ENCODE assay signal across 29 mouse cellular contexts in genomic region chr10:20857413-20857812, GRCm38 (mm10).
"Had no signal": no experiment of that assay in that cellular context is flagged by ENCODE, and none has a peak within 500 bp of the region (broad histone marks: within the 10 kb centered on the region; RNA-seq: fewer than 3 reads in every experiment).

No protein-coding gene starts in this region.

- H3K27ac ChIP-seq: gastrocnemius, adult 2 months; heart, adult 2 months; heart, embryonic 13.5 days; heart, embryonic 15.5 days; hindbrain, embryonic 10.5 days; hindbrain, embryonic 12.5 days; hindbrain, embryonic 14.5 days; kidney, embryonic 15.5 days; kidney, postnatal 0 days; layer of hippocampus, adult 2 months; left cerebral cortex, adult 2 months; limb, embryonic 10.5 days; limb, embryonic 12.5 days; liver, embryonic 13.5 days had no signal

- H3K9me3 ChIP-seq: heart, embryonic 13.5 days; heart, embryonic 15.5 days; hindbrain, embryonic 10.5 days; hindbrain, embryonic 12.5 days; kidney, embryonic 15.5 days; limb, embryonic 10.5 days; liver, embryonic 13.5 days had no signal

- H3K9ac ChIP-seq: forebrain, postnatal 0 days; heart, embryonic 13.5 days; heart, embryonic 15.5 days; hindbrain, embryonic 12.5 days; hindbrain, embryonic 14.5 days; kidney, embryonic 15.5 days; limb, embryonic 12.5 days; liver, embryonic 13.5 days had no signal

- H3K4me2 ChIP-seq: heart, embryonic 11.5 days; heart, embryonic 13.5 days; heart, embryonic 15.5 days; hindbrain, embryonic 12.5 days; hindbrain, embryonic 14.5 days; kidney, embryonic 15.5 days; limb, embryonic 12.5 days; liver, embryonic 11.5 days; liver, embryonic 13.5 days had no signal

- H3K36me3 ChIP-seq: heart, embryonic 13.5 days; heart, embryonic 15.5 days; hindbrain, embryonic 10.5 days; hindbrain, embryonic 12.5 days; kidney, embryonic 15.5 days; limb, embryonic 10.5 days; limb, embryonic 12.5 days; liver, embryonic 13.5 days had no signal

- H3K4me3 ChIP-seq: gastrocnemius, adult 2 months; heart, adult 2 months; heart, embryonic 13.5 days; heart, embryonic 15.5 days; hindbrain, embryonic 10.5 days; hindbrain, embryonic 12.5 days; kidney, embryonic 15.5 days; layer of hippocampus, adult 2 months; left cerebral cortex, adult 2 months; limb, embryonic 10.5 days; limb, embryonic 12.5 days; liver, embryonic 13.5 days had no signal

- H3K27me3 ChIP-seq: heart, embryonic 13.5 days; heart, embryonic 15.5 days; hindbrain, embryonic 12.5 days; kidney, embryonic 15.5 days; limb, embryonic 12.5 days had no signal

- DNase-seq: forebrain, postnatal 0 days; gastrocnemius, adult 2 months; gastrocnemius, postnatal 10 days; gastrocnemius, postnatal 25 days; heart, adult 2 months; heart, postnatal 14 days; heart, postnatal 36 days; kidney, adult 11 months; kidney, adult 2 months; kidney, adult 9 months; kidney, postnatal 14 days; kidney, postnatal 36 days; liver; liver, embryonic 13.5 days had no signal

- ATAC-seq: forebrain, postnatal 0 days; hindbrain, embryonic 16.5 days; inflammation-experienced regulatory T-cells, adult 6 months had no signal
